Mouse (Mus musculus) heart, embryonic 16.5 days (tissue): ENCODE data around the gene Mybbp1a. TPM values are rescaled to one million over a fixed set of nuclear protein-coding genes. Genes with fewer than 3 reads are reported as not detected.

ENCODE experiments used
- ATAC-seq: fragments of 200-750 bp; cut with Nextera tagmentation; replicated peaks from 2 replicates; pipeline ENCODE4 v1.8.0; 2017; ENCODE audit warnings: moderate number of reproducible peaks; ENCODE audit not compliant: insufficient read depth, low FRiP score; ENCODE audit errors: extremely low read depth
- H3K27ac ChIP-seq: fragments of 300-500 bp; sonication (generic); 2 replicates; pipeline ENCODE4 v1.5.1; 2014; ENCODE audit warnings: mild to moderate bottlenecking, low read length, control low read depth, moderate library complexity
- H3K27me3 ChIP-seq: fragments of 300-500 bp; sonication (generic); 2 replicates; pipeline ENCODE4 v1.6.1; 2014; ENCODE audit warnings: low read length, mixed read lengths; ENCODE audit not compliant: control insufficient read depth, insufficient read depth
- H3K36me3 ChIP-seq: fragments of 300-500 bp; sonication (generic); 2 replicates; pipeline ENCODE4 v1.6.1; 2014; ENCODE audit not compliant: control insufficient read depth, insufficient read depth
- H3K4me1 ChIP-seq: fragments of 300-500 bp; sonication (generic); 2 replicates; pipeline ENCODE4 v1.6.1; 2014; ENCODE audit warnings: low read length, mixed read lengths; ENCODE audit not compliant: control insufficient read depth, insufficient read depth
- H3K4me2 ChIP-seq: fragments of 300-500 bp; sonication (generic); 2 replicates; pipeline ENCODE4 v1.6.1; 2014; ENCODE audit warnings: low read depth, mild to moderate bottlenecking, control low read depth, low read length
- H3K4me3 ChIP-seq: fragments of 300-500 bp; sonication (generic); 2 replicates; pipeline ENCODE4 v1.5.1; 2014; ENCODE audit warnings: mild to moderate bottlenecking, control low read depth, low read length
- H3K9ac ChIP-seq: fragments of 300-500 bp; sonication (generic); 2 replicates; pipeline ENCODE4 v1.6.1; 2014; ENCODE audit warnings: low read length, control low read depth
- H3K9me3 ChIP-seq: fragments of 300-500 bp; sonication (generic); replicated peaks from 2 replicates; pipeline ENCODE4 v1.6.1; 2016; ENCODE audit warnings: low read length; ENCODE audit not compliant: control insufficient read depth
- WGBS: fragments of 180-500 bp; shearing (Covaris S2); extraction: QIAGEN DNeasy Blood & Tissue Kit; methylation state at CpG from one replicate; pipeline ENCODE4 v1.1.7; 2014; 5-methylcytosine and 5-hydroxymethylcytosine counted together
- polyA plus RNA-seq: library from polyadenylated mRNA; unstranded; fragments of >200 nt; fragmentation: Nextera tagmentation; extraction: Ambion mirVana; gene quantifications from 2 replicates; pipeline ENCODE4 v1.2.1, GENCODE M21; 2015

The Mybbp1a gene
- polyA plus RNA-seq, 1 experiment from 2014 or later, result 70.2 TPM

DNA sequence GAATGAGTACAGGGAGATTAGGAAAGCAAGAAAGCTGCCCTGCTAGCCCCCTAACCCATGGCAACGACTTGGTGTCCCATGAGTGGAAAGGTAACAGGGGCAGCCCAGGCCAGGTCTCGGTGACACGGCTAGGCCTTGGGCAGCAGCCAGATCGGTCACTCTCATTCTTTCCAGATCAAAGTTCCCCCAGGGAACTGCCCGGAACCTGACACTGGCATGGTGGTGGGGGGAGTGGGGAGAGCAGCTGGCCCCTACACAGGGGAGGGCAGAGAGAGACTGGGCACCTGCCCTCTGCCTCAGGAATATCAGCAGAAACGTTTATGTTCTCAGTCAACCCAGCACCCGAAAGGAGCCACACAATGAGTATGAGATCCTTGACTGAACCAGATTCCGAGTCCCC is 22.9 kb upstream of the Mybbp1a start:
- Histone ChIP-seq H3K27ac (no peak overlapping the region), H3K9me3 (no peaks in the 10 kb centered on the region), H3K4me2 (no peak overlapping the region), H3K4me3 (no peak overlapping the region), H3K4me1 (peaks cover 48% of the 10 kb centered on the region), H3K9ac (no peak overlapping the region), H3K36me3 (no peaks in the 10 kb centered on the region), H3K27me3 (no peaks in the 10 kb centered on the region)
- WGBS, result 41% methylated on average over 8 of the region's 8 CpGs
- ATAC-seq, result no peak

DNA sequence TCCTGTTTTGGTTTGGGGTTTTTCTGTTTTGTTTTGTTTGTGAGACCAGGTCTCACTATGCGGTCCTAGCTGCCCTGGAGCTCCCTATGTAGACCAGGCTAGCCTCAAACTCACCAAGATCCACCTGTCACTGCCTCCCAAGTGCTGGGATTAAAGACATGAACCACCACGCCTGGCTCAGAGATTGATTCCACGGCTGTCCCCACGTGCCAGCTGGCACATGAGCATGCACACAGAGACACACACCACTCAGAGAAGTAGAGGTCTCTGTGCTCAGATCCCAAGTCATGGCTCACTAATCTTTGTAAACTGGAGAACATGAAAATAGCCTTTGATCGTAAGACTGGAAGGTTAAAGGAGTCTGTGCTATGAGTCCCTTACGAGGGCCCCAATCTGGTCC is 22.1 kb upstream of the Mybbp1a start:
- H3K4me2 ChIP-seq, result no peak overlapping the region
- H3K27me3 ChIP-seq, result no peaks in the 10 kb centered on the region
- no peaks in the 10 kb centered on the region for H3K36me3 ChIP-seq
- no peak overlapping the region for H3K27ac ChIP-seq
- no peak for ATAC-seq
- H3K4me1 ChIP-seq, result peaks cover 41% of the 10 kb centered on the region
- no peak overlapping the region for H3K9ac ChIP-seq
- H3K4me3 ChIP-seq, result no peak overlapping the region
- H3K9me3 ChIP-seq, result no peaks in the 10 kb centered on the region
- 84% methylated on average over 6 of the region's 6 CpGs for WGBS

DNA sequence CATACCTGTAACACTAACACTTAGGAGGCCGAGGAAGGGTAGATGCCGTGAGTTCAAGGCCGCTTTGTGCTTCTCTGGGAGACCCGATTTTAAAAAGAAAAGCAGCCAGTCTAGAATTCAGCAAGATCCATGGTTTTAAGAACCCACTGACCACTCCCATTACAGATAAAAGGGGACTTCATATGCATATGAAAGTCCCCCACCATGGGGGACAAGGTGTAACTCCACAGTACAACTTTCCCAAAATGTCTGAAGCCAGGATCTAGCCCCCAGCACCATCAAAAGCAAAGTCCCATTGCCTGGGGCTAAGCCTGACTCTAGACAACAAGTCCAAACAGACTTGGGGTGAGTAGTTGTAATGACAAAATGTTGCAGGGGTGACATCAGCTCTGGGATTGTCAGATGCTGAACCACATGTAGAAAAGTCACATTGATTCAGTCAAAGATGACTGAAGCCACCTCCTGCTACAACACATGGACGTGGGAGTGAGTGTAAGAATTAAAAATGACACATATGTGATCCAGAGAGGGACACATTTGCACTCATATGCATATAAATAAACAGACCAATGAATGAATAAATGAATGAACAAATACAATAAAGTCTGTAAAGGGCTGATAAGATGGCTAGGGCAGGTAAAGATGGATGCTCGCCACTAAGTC is 20.6 kb upstream of the Mybbp1a start:
- H3K4me2 ChIP-seq, result no peak overlapping the region
- H3K9ac ChIP-seq, result no peak overlapping the region
- no peaks in the 10 kb centered on the region for H3K27me3 ChIP-seq
- peaks cover 26% of the 10 kb centered on the region for H3K4me1 ChIP-seq
- ATAC-seq, result no peak
- H3K27ac ChIP-seq, result no peak overlapping the region
- H3K36me3 ChIP-seq, result no peaks in the 10 kb centered on the region
- 0 out of 2 replicates have a peak, but pooled peaks cover 3% of the 10 kb centered on the region for H3K9me3 ChIP-seq
- H3K4me3 ChIP-seq, result no peak overlapping the region
- 90% methylated on average over 6 of the region's 6 CpGs for WGBS

DNA sequence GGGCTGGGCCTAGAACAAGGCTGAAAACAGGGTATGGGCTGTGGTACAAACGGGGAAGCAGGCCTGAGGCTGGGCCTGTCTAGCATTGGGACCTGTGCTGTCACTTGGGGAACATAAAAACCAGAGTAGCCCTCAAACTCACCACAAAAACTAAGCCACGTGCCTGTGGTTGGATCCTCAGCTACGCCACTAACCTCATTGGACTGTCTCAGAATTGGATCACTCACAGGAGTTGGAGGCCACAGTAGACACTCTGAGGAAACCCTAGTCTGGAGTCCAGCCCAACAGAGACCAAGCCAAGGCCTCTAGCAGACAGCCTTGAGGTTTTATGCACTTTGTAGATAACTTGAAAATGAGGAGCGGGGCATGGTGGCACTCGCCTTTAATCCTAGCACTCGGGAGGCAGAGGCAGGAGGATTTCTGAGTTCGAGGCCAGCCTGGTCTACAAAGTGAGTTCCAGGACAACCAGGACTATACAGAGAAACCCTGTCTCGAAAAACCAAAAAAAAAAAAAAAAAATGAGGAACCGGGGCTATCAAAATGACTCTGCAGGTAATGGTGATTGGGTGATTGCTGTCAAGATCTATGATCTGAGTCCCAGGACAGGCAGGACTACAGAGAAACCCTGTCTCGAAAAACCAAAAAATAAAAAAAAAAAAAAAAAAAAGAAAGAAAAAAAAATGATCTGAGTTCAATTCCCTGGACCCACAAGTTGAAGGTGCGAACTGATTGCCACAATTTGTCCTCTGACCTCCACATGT is 19.5 kb upstream of the Mybbp1a start:
- H3K27ac ChIP-seq, result no peak overlapping the region
- ATAC-seq, result no peak
- H3K9me3 ChIP-seq, result 0 out of 2 replicates have a peak, but pooled peaks cover 3% of the 10 kb centered on the region
- H3K27me3 ChIP-seq, result no peaks in the 10 kb centered on the region
- no peak overlapping the region for H3K9ac ChIP-seq
- peaks cover 16% of the 10 kb centered on the region for H3K4me1 ChIP-seq
- no peaks in the 10 kb centered on the region for H3K36me3 ChIP-seq
- H3K4me2 ChIP-seq, result no peak overlapping the region
- no peak overlapping the region for H3K4me3 ChIP-seq
- 88% methylated on average over 11 of the region's 11 CpGs for WGBS

DNA sequence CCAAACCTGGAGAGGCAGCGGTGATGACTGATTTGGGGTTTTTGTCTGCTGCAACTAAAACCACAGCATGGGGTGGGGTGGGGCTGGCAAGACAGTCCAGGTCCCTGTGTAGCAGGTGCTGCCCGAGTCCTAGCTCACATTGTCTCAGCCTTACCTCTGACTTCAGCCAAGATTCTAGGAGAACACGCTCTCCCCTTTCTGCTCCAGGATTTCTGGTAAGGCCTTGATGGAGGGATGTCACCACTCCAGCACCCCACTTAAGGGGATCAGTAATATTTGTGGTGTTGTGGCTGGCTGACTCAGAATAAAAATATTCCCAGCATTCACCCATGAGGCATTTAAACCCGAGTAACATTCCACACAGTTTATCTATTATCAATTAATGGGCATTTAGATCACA is 17.5 kb upstream of the Mybbp1a start:
- Histone ChIP-seq H3K36me3 (no peaks in the 10 kb centered on the region), H3K4me3 (no peak overlapping the region), H3K9ac (no peak overlapping the region), H3K27me3 (no peaks in the 10 kb centered on the region), H3K4me1 (no peaks in the 10 kb centered on the region), H3K9me3 (0 out of 2 replicates have a peak, but pooled peaks cover 5% of the 10 kb centered on the region), H3K4me2 (no peak overlapping the region), H3K27ac (no peak overlapping the region)
- ATAC-seq, result no peak
- 70% methylated on average over 4 of the region's 4 CpGs for WGBS

DNA sequence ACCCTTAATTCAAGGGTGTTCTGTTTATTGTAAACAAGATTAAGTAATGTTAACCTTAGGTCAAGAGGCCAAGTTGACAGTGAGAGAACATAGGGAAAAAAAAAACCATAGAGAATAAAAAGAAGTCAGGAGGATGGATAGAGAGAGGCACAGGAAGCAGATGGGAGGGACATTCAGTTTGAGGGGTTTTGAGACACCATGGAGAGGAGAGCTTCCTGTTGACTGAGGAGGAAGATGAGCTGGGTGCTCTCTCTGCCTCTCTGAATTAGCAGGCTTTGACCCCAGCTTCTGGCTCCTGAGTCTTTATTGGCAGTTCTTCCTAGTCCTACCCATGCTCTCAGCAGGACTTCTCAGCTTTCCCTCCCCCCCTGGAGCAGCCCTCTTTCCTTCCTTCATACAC is 16.0 kb upstream of the Mybbp1a start:
- H3K36me3 ChIP-seq, result no peaks in the 10 kb centered on the region
- no peaks in the 10 kb centered on the region for H3K4me1 ChIP-seq
- no peak overlapping the region for H3K4me3 ChIP-seq
- H3K4me2 ChIP-seq, result no peak overlapping the region
- no peak overlapping the region for H3K27ac ChIP-seq
- 0 out of 2 replicates have a peak, but pooled peaks cover 5% of the 10 kb centered on the region for H3K9me3 ChIP-seq
- H3K27me3 ChIP-seq, result no peaks in the 10 kb centered on the region
- ATAC-seq, result no peak
- H3K9ac ChIP-seq, result no peak overlapping the region

DNA sequence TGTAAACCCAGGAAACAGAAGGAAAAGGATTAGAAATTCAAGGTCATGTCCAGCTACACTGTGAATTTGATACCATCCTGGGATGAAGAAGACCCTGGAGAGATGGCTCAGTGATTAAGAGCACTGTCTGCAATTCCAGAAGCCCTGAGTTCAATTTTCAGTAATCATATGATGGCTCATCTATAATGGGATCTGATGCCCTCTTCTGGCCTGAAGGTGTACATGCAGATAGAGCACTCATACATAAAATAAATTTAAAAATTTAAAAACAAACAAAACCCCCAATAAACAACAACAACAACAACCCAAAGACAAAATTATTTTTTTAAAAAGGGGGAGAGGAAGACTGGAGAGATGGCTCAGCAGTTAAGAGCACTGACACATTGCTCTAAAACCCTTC is 14.3 kb upstream of the Mybbp1a start:
- Histone ChIP-seq H3K4me3 (no peak overlapping the region), H3K4me2 (no peak overlapping the region), H3K36me3 (no peaks in the 10 kb centered on the region), H3K27me3 (no peaks in the 10 kb centered on the region), H3K4me1 (no peaks in the 10 kb centered on the region), H3K27ac (no peak overlapping the region), H3K9me3 (0 out of 2 replicates have a peak, but pooled peaks cover 5% of the 10 kb centered on the region), H3K9ac (no peak overlapping the region)
- ATAC-seq, result no peak

DNA sequence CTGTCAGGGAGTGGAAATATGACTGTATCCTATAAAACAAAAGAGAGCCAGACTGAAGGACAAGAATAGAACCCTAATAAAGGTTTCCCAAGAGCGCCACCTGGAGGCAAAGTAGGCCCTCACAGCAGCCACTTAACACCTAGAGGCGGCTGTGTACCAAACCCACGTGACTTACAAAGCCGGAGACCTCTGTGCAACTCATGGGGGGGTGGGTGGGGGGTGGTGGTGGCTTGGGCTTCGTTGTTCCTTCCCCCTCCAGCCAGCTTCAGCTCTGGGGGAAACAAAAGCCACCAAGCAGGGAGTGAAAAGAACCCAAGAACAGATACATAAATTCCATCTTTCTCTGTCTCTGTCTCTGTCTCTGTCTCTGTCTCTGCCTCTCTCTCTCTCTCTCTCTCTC is 12.5 kb upstream of the Mybbp1a start:
- Histone ChIP-seq H3K4me2 (peak overlapping the region; percentile 52), H3K9me3 (0 out of 2 replicates have a peak, but pooled peaks cover 5% of the 10 kb centered on the region), H3K36me3 (no peaks in the 10 kb centered on the region), H3K4me1 (no peaks in the 10 kb centered on the region), H3K27me3 (no peaks in the 10 kb centered on the region), H3K27ac (no peak overlapping the region), H3K4me3 (no peak overlapping the region), H3K9ac (no peak overlapping the region)
- ATAC-seq, result peak; percentile 83
- 0% methylated on average over 5 of the region's 5 CpGs for WGBS

DNA sequence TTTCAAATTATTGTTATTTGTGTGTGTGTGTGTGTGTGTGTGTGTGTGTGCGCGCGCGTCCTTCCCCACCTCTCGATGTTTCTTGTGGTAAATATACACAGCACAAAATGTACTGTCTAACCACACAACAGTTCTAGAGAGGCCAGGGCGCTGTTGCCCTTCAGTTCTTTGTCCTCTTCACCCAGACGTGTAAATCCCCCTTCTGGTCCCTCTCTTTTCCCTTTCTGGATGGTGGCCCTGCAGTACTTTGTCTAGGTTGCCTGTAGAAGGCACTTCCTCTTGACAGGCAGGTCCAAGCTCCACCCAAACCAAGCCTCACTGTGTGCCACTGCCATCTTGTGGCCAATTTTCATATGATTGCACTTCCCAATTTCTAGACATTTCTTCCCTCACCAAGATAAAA is 11.9 kb upstream of the Mybbp1a start:
- no peak overlapping the region for H3K27ac ChIP-seq
- no peaks in the 10 kb centered on the region for H3K27me3 ChIP-seq
- H3K36me3 ChIP-seq, result no peaks in the 10 kb centered on the region
- H3K4me2 ChIP-seq, result peak overlapping the region; percentile 52
- peak; percentile 70 for ATAC-seq
- WGBS, result 48% methylated on average over 7 of the region's 7 CpGs
- no peak overlapping the region for H3K9ac ChIP-seq
- no peaks in the 10 kb centered on the region for H3K4me1 ChIP-seq
- H3K4me3 ChIP-seq, result no peak overlapping the region
- H3K9me3 ChIP-seq, result 0 out of 2 replicates have a peak, but pooled peaks cover 3% of the 10 kb centered on the region
